Mouse (Mus musculus): ENCODE measurements around the gene Tspan14.

- TF ChIP-seq CTCF (IDR thresholded peaks at IDR 0.05; ENCODE audit: low read depth, low read length) (no peak), POLR2A (IDR thresholded peaks at IDR 0.05; ENCODE audit: insufficient read depth, low read length) (no peak), EP300 (IDR thresholded peaks at IDR 0.05; ENCODE audit: insufficient read depth, low read depth, low read length) (no peak)
These were observed 57.8 kb downstream of the Tspan14 start for GRCm38 (mm10) chr14:40908763-40909162.

All from ES-Bruce4 (cell line).